ENCODE assay signal across 19 mouse cellular contexts in genomic region chr16:75531705-75532104, GRCm38 (mm10). TPM values are rescaled to one million over a fixed set of nuclear protein-coding genes. Genes with fewer than 3 reads are reported as not detected.
DNase-seq lines count a peak whose midpoint lies in the region; ATAC-seq and TF ChIP-seq lines count a peak whose summit lies in the region.
"Had no signal": no experiment of that assay in that cellular context is flagged by ENCODE, and none has a peak within 500 bp of the region (broad histone marks: within the 10 kb centered on the region; RNA-seq: fewer than 3 reads in every experiment).

No protein-coding gene starts in this region.

- no peak for TF ChIP-seq POLR2A in liver, adult 2 months (IDR thresholded peaks at IDR 0.05; ENCODE audit: extremely low read depth, insufficient read depth, low read length)
- no peak for TF ChIP-seq POLR2A in brain, embryonic 14.5 days (IDR thresholded peaks at IDR 0.05; ENCODE audit: borderline replicate concordance, extremely low read depth, insufficient read depth, insufficient read length, poor library complexity, severe bottlenecking)

- H3K79me2 ChIP-seq in liver, adult 2 months (ENCODE audit: control insufficient read depth, insufficient read depth, low read length), result no peaks in the 10 kb centered on the region

- 31% methylated on average over 1 of the region's 1 CpGs for WGBS in hindbrain, embryonic 14.5 days
- WGBS in hindbrain, embryonic 12.5 days, result 56% methylated on average over 1 of the region's 1 CpGs
- WGBS in liver, adult 2 months, result 2% methylated on average over 1 of the region's 1 CpGs
- WGBS in liver, postnatal 0 days (ENCODE audit: insufficient replicate concordance), result 6% methylated on average over 1 of the region's 1 CpGs
- WGBS in stomach, postnatal 0 days, result 12% methylated on average over 1 of the region's 1 CpGs

- TF ChIP-seq EP300 in liver, postnatal 0 days (IDR thresholded peaks at IDR 0.05; ENCODE audit: low read depth), result no peak
- no peak for TF ChIP-seq EP300 in stomach, postnatal 0 days (optimal IDR thresholded peaks at IDR 0.05)

- TF ChIP-seq CTCF in liver, adult 2 months (IDR thresholded peaks at IDR 0.05; ENCODE audit: low read depth, low read length), result no peak
- no peak for TF ChIP-seq CTCF in liver, postnatal 0 days (IDR thresholded peaks at IDR 0.05; ENCODE audit: low read depth)
- TF ChIP-seq CTCF in brain, embryonic 14.5 days (IDR thresholded peaks at IDR 0.05; ENCODE audit: borderline replicate concordance, extremely low read depth, insufficient read depth, insufficient read length), result 0 out of 2 replicates have a peak, but pooled peaks have one; percentile 2
- peak; percentile 46 for TF ChIP-seq CTCF in stomach, postnatal 0 days (IDR thresholded peaks at IDR 0.05; ENCODE audit: low read depth)

- peak; percentile 80 for DNase-seq in hindbrain, embryonic 14.5 days (ENCODE audit: low spot score)
- DNase-seq in liver, adult 2 months (ENCODE audit: extremely low read depth, low read depth, low spot score), result peak; percentile 3
- no peak for DNase-seq in liver, postnatal 0 days
- peak; percentile 56 for DNase-seq in brain, embryonic 14.5 days (ENCODE audit: low read depth)
- DNase-seq in stomach, postnatal 0 days (ENCODE audit: low spot score), result no peak
- DNase-seq in left cerebral cortex, postnatal 25 days (ENCODE audit: low spot score in 2 of 2), result no peak
- DNase-seq: adrenal gland, postnatal 25 days; cerebellum, postnatal 14 days; gastrocnemius, postnatal 25 days; heart, postnatal 4 days; kidney, adult 11 months; kidney, postnatal 25 days; lung, adult 2 months; thymus, adult 2 months had no signal

- no peaks in the 10 kb centered on the region for H3K36me3 ChIP-seq in hindbrain, embryonic 14.5 days (replicated peaks; ENCODE audit: control insufficient read depth, insufficient read depth)
- no peaks in the 10 kb centered on the region for H3K36me3 ChIP-seq in hindbrain, embryonic 12.5 days
- H3K36me3 ChIP-seq in liver, adult 2 months (ENCODE audit: control insufficient read depth, insufficient read depth, low read length), result no peaks in the 10 kb centered on the region
- no peaks in the 10 kb centered on the region for H3K36me3 ChIP-seq in liver, postnatal 0 days (replicated peaks; ENCODE audit: insufficient read depth, low read length)
- H3K36me3 ChIP-seq in stomach, postnatal 0 days (ENCODE audit: control insufficient read depth, insufficient read depth, low read length), result no peaks in the 10 kb centered on the region
- H3K36me3 ChIP-seq: heart, embryonic 10.5 days; limb, embryonic 13.5 days; neural tube, embryonic 12.5 days had no signal

- no peak overlapping the region for H3K27ac ChIP-seq in hindbrain, embryonic 14.5 days
- no peak overlapping the region for H3K27ac ChIP-seq in hindbrain, embryonic 12.5 days
- H3K27ac ChIP-seq in liver, adult 2 months (replicated peaks; ENCODE audit: insufficient read depth, low read depth, low read length), result no peak overlapping the region
- H3K27ac ChIP-seq in liver, postnatal 0 days (ENCODE audit: low read depth), result no peak overlapping the region
- no peak overlapping the region for H3K27ac ChIP-seq in stomach, postnatal 0 days (replicated peaks)
- H3K27ac ChIP-seq: heart, embryonic 10.5 days; limb, embryonic 13.5 days; neural tube, embryonic 12.5 days had no signal

- H3K4me1 ChIP-seq in hindbrain, embryonic 14.5 days (replicated peaks; ENCODE audit: control insufficient read depth, insufficient read depth, low read length), result no peaks in the 10 kb centered on the region
- H3K4me1 ChIP-seq in hindbrain, embryonic 12.5 days, result no peaks in the 10 kb centered on the region
- H3K4me1 ChIP-seq in liver, adult 2 months (ENCODE audit: control insufficient read depth, insufficient read depth, low read length), result no peaks in the 10 kb centered on the region
- H3K4me1 ChIP-seq in liver, postnatal 0 days (ENCODE audit: insufficient read depth), result no peaks in the 10 kb centered on the region
- no peaks in the 10 kb centered on the region for H3K4me1 ChIP-seq in stomach, postnatal 0 days (replicated peaks; ENCODE audit: control insufficient read depth, insufficient read depth)
- H3K4me1 ChIP-seq: heart, embryonic 10.5 days; limb, embryonic 13.5 days; neural tube, embryonic 12.5 days had no signal

- H3K9ac ChIP-seq in hindbrain, embryonic 14.5 days, result no peak overlapping the region
- no peak overlapping the region for H3K9ac ChIP-seq in hindbrain, embryonic 12.5 days
- H3K9ac ChIP-seq in liver, adult 2 months (ENCODE audit: low read depth, low read length), result no peak overlapping the region
- no peak overlapping the region for H3K9ac ChIP-seq in liver, postnatal 0 days (replicated peaks)
- H3K9ac ChIP-seq in stomach, postnatal 0 days (ENCODE audit: low read length), result no peak overlapping the region
- H3K9ac ChIP-seq: limb, embryonic 13.5 days; neural tube, embryonic 12.5 days had no signal

- H3K27me3 ChIP-seq in hindbrain, embryonic 14.5 days (ENCODE audit: control insufficient read depth, insufficient read depth, low read length), result no peaks in the 10 kb centered on the region
- no peaks in the 10 kb centered on the region for H3K27me3 ChIP-seq in hindbrain, embryonic 12.5 days
- no peaks in the 10 kb centered on the region for H3K27me3 ChIP-seq in liver, adult 2 months (ENCODE audit: control insufficient read depth, insufficient read depth, low read length)
- no peaks in the 10 kb centered on the region for H3K27me3 ChIP-seq in liver, postnatal 0 days (ENCODE audit: insufficient read depth, low read length)
- H3K27me3 ChIP-seq in stomach, postnatal 0 days (ENCODE audit: control insufficient read depth, insufficient read depth, low read length), result no peaks in the 10 kb centered on the region
- H3K27me3 ChIP-seq: limb, embryonic 13.5 days; neural tube, embryonic 12.5 days had no signal

- ATAC-seq in hindbrain, embryonic 14.5 days (ENCODE audit: low FRiP score), result no peak
- no peak for ATAC-seq in hindbrain, embryonic 12.5 days (ENCODE audit: low FRiP score)
- no peak for ATAC-seq in liver, postnatal 0 days
- no peak for ATAC-seq in stomach, postnatal 0 days (ENCODE audit: low FRiP score, low TSS enrichment)
- ATAC-seq: CD4-positive, CD25-positive, alpha-beta regulatory T cell, adult 4 months had no signal

- H3K9me3 ChIP-seq in hindbrain, embryonic 14.5 days (ENCODE audit: control insufficient read depth, low read length), result no peaks in the 10 kb centered on the region
- H3K9me3 ChIP-seq in hindbrain, embryonic 12.5 days (replicated peaks), result no peaks in the 10 kb centered on the region
- H3K9me3 ChIP-seq in liver, postnatal 0 days (ENCODE audit: low read length), result no peaks in the 10 kb centered on the region
- H3K9me3 ChIP-seq in stomach, postnatal 0 days (ENCODE audit: control insufficient read depth, low read length), result no peaks in the 10 kb centered on the region
- H3K9me3 ChIP-seq: heart, embryonic 10.5 days; limb, embryonic 13.5 days; neural tube, embryonic 12.5 days had no signal

- intact Hi-C loops in left cerebral cortex, postnatal 25 days (cut with DNase I), result loop anchor here (2.0 to 5.0 kb wide), 2 partner anchors 189 to 674 kb away; no protein-coding TSS in a partner anchor

- no peak overlapping the region for H3K4me2 ChIP-seq in hindbrain, embryonic 14.5 days (replicated peaks)
- no peak overlapping the region for H3K4me2 ChIP-seq in hindbrain, embryonic 12.5 days (replicated peaks)
- H3K4me2 ChIP-seq in liver, postnatal 0 days (ENCODE audit: low read depth, low read length), result no peak overlapping the region
- no peak overlapping the region for H3K4me2 ChIP-seq in stomach, postnatal 0 days (replicated peaks; ENCODE audit: low read depth)
- H3K4me2 ChIP-seq: limb, embryonic 13.5 days; neural tube, embryonic 12.5 days had no signal

- no peak overlapping the region for H3K4me3 ChIP-seq in hindbrain, embryonic 14.5 days (replicated peaks; ENCODE audit: low read length)
- H3K4me3 ChIP-seq in hindbrain, embryonic 12.5 days, result no peak overlapping the region
- no peak overlapping the region for H3K4me3 ChIP-seq in liver, adult 2 months (ENCODE audit: insufficient read depth, low read depth, low read length)
- H3K4me3 ChIP-seq in liver, postnatal 0 days (ENCODE audit: low read depth, low read length), result no peak overlapping the region
- no peak overlapping the region for H3K4me3 ChIP-seq in stomach, postnatal 0 days (ENCODE audit: low read depth, low read length)
- H3K4me3 ChIP-seq: heart, embryonic 10.5 days; limb, embryonic 13.5 days; neural tube, embryonic 12.5 days had no signal

RNA-seq across cellular contexts. Expression of gene Lipi, which starts 54.2 kb away (rescaled TPM):
- polyA plus RNA-seq in hindbrain, embryonic 14.5 days (2014; fragmentation: Nextera tagmentation; extraction: Ambion mirVana), result not detected in 2 replicates
- polyA plus RNA-seq in hindbrain, embryonic 12.5 days (2016; fragmentation: Nextera tagmentation; extraction: Ambion mirVana), result not detected in 2 replicates
- total RNA-seq in liver, adult 2 months (2014; rRNA removed), result not detected in 2 replicates
- polyA plus RNA-seq in liver, adult 2 months (2012; rRNA removed), result not detected in 2 replicates
- polyA plus RNA-seq in liver, postnatal 0 days (2015; fragmentation: Nextera tagmentation; extraction: Ambion mirVana), result not detected in 2 replicates
- 0.10 TPM in 1 of 2 replicates, not detected in the other for polyA plus RNA-seq in brain, embryonic 14.5 days (2012; rRNA removed)
- polyA plus RNA-seq in stomach, postnatal 0 days (2015; fragmentation: Nextera tagmentation; extraction: Ambion mirVana), result not detected in 2 replicates
- total RNA-seq in left cerebral cortex, postnatal 25 days (2021), result not detected
- total RNA-seq: adrenal gland, postnatal 25 days; gastrocnemius, postnatal 25 days; heart, postnatal 4 days had no signal
- polyA plus RNA-seq: CD4-positive, CD25-positive, alpha-beta regulatory T cell, adult 4 months; heart, embryonic 10.5 days; lung, adult 2 months; neural tube, embryonic 12.5 days; thymus, adult 2 months had no signal

Comparison
In these comparisons a context has a peak if more than half of its experiments do, and no peak if none do; other contexts are left out.
1. DNase-seq: peak in hindbrain, embryonic 14.5 days (single experiment), liver, adult 2 months (single experiment) and brain, embryonic 14.5 days (single experiment); none in liver, postnatal 0 days (single experiment), stomach, postnatal 0 days (single experiment) and left cerebral cortex, postnatal 25 days (0 of 2).
2. CTCF ChIP-seq: peak in brain, embryonic 14.5 days (single experiment) and stomach, postnatal 0 days (single experiment); none in liver, adult 2 months (single experiment) and liver, postnatal 0 days (single experiment).